In genomic region chr7:90150311-90150710, GRCm38 (mm10) we compare ENCODE assay signal across 8 mouse cellular contexts. TPM values are rescaled to one million over a fixed set of nuclear protein-coding genes. Genes with fewer than 3 reads are reported as not detected.
DNase-seq lines count a peak whose midpoint lies in the region; ATAC-seq and TF ChIP-seq lines count a peak whose summit lies in the region.

No protein-coding gene starts in this region.

- H3K9me3 ChIP-seq in heart, embryonic 11.5 days (replicated peaks; ENCODE audit: control insufficient read depth, low read length) = no peaks in the 10 kb centered on the region
- no peaks in the 10 kb centered on the region for H3K9me3 ChIP-seq in embryonic facial prominence, embryonic 10.5 days
- no peaks in the 10 kb centered on the region for H3K9me3 ChIP-seq in heart, postnatal 0 days (replicated peaks; ENCODE audit: control insufficient read depth, low read length)

- H3K36me3 ChIP-seq in heart, embryonic 11.5 days (ENCODE audit: control insufficient read depth, insufficient read depth, low read length) = no peaks in the 10 kb centered on the region
- 0 out of 2 replicates have a peak, but pooled peaks cover 4% of the 10 kb centered on the region for H3K36me3 ChIP-seq in embryonic facial prominence, embryonic 10.5 days (replicated peaks)
- no peaks in the 10 kb centered on the region; the same call in 1 of the 2 replicates for H3K36me3 ChIP-seq in heart, postnatal 0 days (replicated peaks; ENCODE audit: control insufficient read depth, insufficient read depth, low read length)
- H3K36me3 ChIP-seq in small intestine, adult 2 months (ENCODE audit: control insufficient read depth, insufficient read depth, low read length) = peaks cover 6% of the 10 kb centered on the region; the same call in 1 of the 2 replicates

- no peak overlapping the region for H3K27ac ChIP-seq in heart, embryonic 11.5 days (ENCODE audit: low read depth, low read length)
- no peak overlapping the region for H3K27ac ChIP-seq in embryonic facial prominence, embryonic 10.5 days (replicated peaks)
- no peak overlapping the region for H3K27ac ChIP-seq in heart, postnatal 0 days (ENCODE audit: low read depth)
- H3K27ac ChIP-seq in small intestine, adult 2 months (ENCODE audit: insufficient read depth, low read depth, low read length) = no peak overlapping the region

- no peak overlapping the region for H3K9ac ChIP-seq in heart, embryonic 11.5 days (ENCODE audit: low read depth, low read length)
- H3K9ac ChIP-seq in heart, postnatal 0 days (replicated peaks; ENCODE audit: low read depth, low read length) = no peak overlapping the region

- no peak for TF ChIP-seq EP300 in heart, postnatal 0 days (IDR thresholded peaks at IDR 0.05; ENCODE audit: low read depth)

- DNase-seq in heart, adult 11 months = peak; percentile 92
- DNase-seq in adrenal gland, adult 2 months = peak; percentile 68
- DNase-seq in embryonic facial prominence, embryonic 10.5 days (ENCODE audit: low spot score) = peak; percentile 49
- DNase-seq in heart, postnatal 0 days (ENCODE audit: low spot score) = peak; percentile 77
- DNase-seq in kidney, postnatal 10 days = peak; percentile 79

- ATAC-seq in heart, embryonic 11.5 days (replicated peaks; ENCODE audit: insufficient number of reproducible peaks, low FRiP score, low TSS enrichment) = no peak
- ATAC-seq in heart, postnatal 0 days (ENCODE audit: insufficient read depth, low read depth) = peak; percentile 71; the same call in 1 of the 2 replicates
- peak; percentile 84 for ATAC-seq in megakaryocyte, adult 5-6 weeks (ENCODE audit: poor library complexity, severe bottlenecking)

- TF ChIP-seq CTCF in heart, postnatal 0 days (IDR thresholded peaks at IDR 0.05; ENCODE audit: low read depth) = peak; percentile 89
- peak; percentile 80; the same call in 1 of the 2 replicates for TF ChIP-seq CTCF in small intestine, adult 2 months (IDR thresholded peaks at IDR 0.05; ENCODE audit: extremely low read depth, insufficient read length, insufficient replicate concordance, low read depth, low read length)

- no peaks in the 10 kb centered on the region for H3K27me3 ChIP-seq in heart, embryonic 11.5 days (ENCODE audit: control insufficient read depth, insufficient read depth, low read length)
- no peaks in the 10 kb centered on the region for H3K27me3 ChIP-seq in embryonic facial prominence, embryonic 10.5 days (replicated peaks; ENCODE audit: low read depth, poor library complexity, severe bottlenecking)
- H3K27me3 ChIP-seq in heart, postnatal 0 days (ENCODE audit: control insufficient read depth, insufficient read depth, low read length) = no peaks in the 10 kb centered on the region
- no peaks in the 10 kb centered on the region for H3K27me3 ChIP-seq in small intestine, adult 2 months (ENCODE audit: control insufficient read depth, insufficient read depth, low read length)

- no peak overlapping the region for H3K4me3 ChIP-seq in heart, embryonic 11.5 days (ENCODE audit: low read depth, low read length)
- H3K4me3 ChIP-seq in embryonic facial prominence, embryonic 10.5 days = no peak overlapping the region
- H3K4me3 ChIP-seq in heart, postnatal 0 days (ENCODE audit: low read depth, low read length) = no peak overlapping the region
- H3K4me3 ChIP-seq in small intestine, adult 2 months (ENCODE audit: low read depth, low read length) = no peak overlapping the region

- no peak for TF ChIP-seq POLR2A in small intestine, adult 2 months (IDR thresholded peaks at IDR 0.05; ENCODE audit: low read depth, low read length)

- H3K4me2 ChIP-seq in heart, embryonic 11.5 days = no peak overlapping the region
- no peak overlapping the region for H3K4me2 ChIP-seq in heart, postnatal 0 days (ENCODE audit: low read depth, low read length)

- 38% methylated on average over 2 of the region's 2 CpGs for WGBS in heart, embryonic 11.5 days (ENCODE audit: insufficient replicate concordance)
- WGBS in embryonic facial prominence, embryonic 10.5 days = 44% methylated on average over 2 of the region's 2 CpGs
- WGBS in heart, postnatal 0 days = 35% methylated on average over 2 of the region's 2 CpGs
- 29% methylated on average over 2 of the region's 2 CpGs for WGBS in small intestine, adult 2 months

- peaks cover 18% of the 10 kb centered on the region for H3K4me1 ChIP-seq in heart, embryonic 11.5 days (ENCODE audit: control insufficient read depth, insufficient read depth, low read length)
- peaks cover 10% of the 10 kb centered on the region for H3K4me1 ChIP-seq in embryonic facial prominence, embryonic 10.5 days
- peaks cover 33% of the 10 kb centered on the region for H3K4me1 ChIP-seq in heart, postnatal 0 days (ENCODE audit: control insufficient read depth, insufficient read depth)
- H3K4me1 ChIP-seq in small intestine, adult 2 months (ENCODE audit: control insufficient read depth, insufficient read depth, insufficient read length, low read length) = peaks cover 11% of the 10 kb centered on the region

RNA-seq across cellular contexts. Expression of gene Picalm, which starts 20.3 kb away (rescaled TPM):
- 36.1 and 43.7 TPM in 2 replicates for polyA plus RNA-seq in heart, embryonic 11.5 days (2014; fragmentation: Nextera tagmentation; extraction: Ambion mirVana)
- total RNA-seq in adrenal gland, adult 2 months (2021) = 100 to 1,000 TPM; 153 to 160 TPM
- polyA plus RNA-seq in adrenal gland, adult 2 months (2012; rRNA removed) = 51.4 and 53.3 TPM in 2 replicates
- 29.0 and 30.3 TPM in 2 replicates for polyA plus RNA-seq in embryonic facial prominence, embryonic 10.5 days (2016; fragmentation: Nextera tagmentation; extraction: Ambion mirVana)
- total RNA-seq in heart, postnatal 0 days (2014; rRNA removed; ENCODE audit: low replicate concordance) = 169 and 208 TPM in 2 replicates
- 25.2 and 29.2 TPM in 2 replicates for polyA plus RNA-seq in heart, postnatal 0 days (2015; fragmentation: Nextera tagmentation; extraction: Ambion mirVana)
- 253 and 272 TPM in 2 replicates for total RNA-seq in megakaryocyte, adult 5-6 weeks (2015)
- 252 and 280 TPM in 2 replicates for total RNA-seq in megakaryocyte, adult 5-6 weeks (2017)
- 12.3 and 36.3 TPM in 2 replicates for polyA plus RNA-seq in small intestine, adult 2 months (2012; rRNA removed)
